Mouse (Mus musculus) cortical plate, adult 2 months (tissue): ENCODE results near the gene Lrrc7.

Experiments
- CTCF ChIP-seq: fragments of 200-500 bp; IDR thresholded peaks from 2 replicates; pipeline ENCODE4 v1.5.1; 2011; ENCODE audit warnings: mild to moderate bottlenecking, control low read depth, low read length; ENCODE audit not compliant: insufficient read depth; ENCODE audit errors: extremely low read depth
- POLR2A ChIP-seq: fragments of 200-500 bp; IDR thresholded peaks from 2 replicates; pipeline ENCODE4 v1.6.1; 2011; ENCODE audit warnings: mild to moderate bottlenecking, low read length, control low read depth; ENCODE audit not compliant: insufficient read depth; ENCODE audit errors: extremely low read depth

DNA sequence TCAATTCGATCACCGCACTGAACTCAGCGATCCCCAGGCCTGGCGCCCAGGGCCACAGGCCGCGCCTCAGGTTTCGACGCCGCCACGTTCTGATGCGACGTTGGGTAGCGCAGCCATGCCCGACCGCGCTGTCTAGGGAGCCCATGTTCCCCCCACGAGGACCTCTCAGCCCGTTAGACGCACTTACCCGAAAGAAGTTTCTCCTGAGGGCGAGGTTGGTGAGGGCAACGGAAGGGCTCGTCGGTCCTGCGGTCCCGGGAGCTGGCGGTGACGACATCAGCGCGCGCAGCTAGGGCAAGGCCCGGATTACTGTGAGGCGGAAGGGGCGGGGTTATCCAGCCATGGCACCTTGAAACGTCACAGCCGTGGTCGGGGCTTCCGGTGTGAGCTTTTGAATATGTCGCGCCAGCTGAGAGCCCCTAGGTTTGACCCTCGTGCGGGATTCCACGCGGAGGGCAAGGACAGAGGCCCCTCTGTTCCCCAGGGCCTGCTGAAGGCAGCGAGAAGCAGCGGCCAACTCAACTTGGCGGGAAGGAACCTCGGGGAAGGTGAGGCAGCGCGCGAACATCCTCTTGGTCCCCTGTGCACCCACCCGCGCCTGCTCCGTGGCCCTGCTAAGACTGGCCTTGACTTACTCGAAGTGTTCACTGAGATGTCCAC lies 525.6 kb downstream of the Lrrc7 start, which contains the start of the genes Srsf11 and Lrrc40:
- TF ChIP-seq CTCF (no peak), POLR2A (peak; percentile 75)
